Mouse (Mus musculus) E14TG2a.4 (cell line): ENCODE measurements around the gene Stk32b.

Experiments
- CTCF ChIP-seq: conservative IDR thresholded peaks from 2 replicates; pipeline ENCODE4 v1.5.1; 2014; ENCODE audit warnings: low read length
- NANOG ChIP-seq: IDR thresholded peaks from 2 replicates; pipeline ENCODE4 v1.6.1; 2014; ENCODE audit warnings: borderline replicate concordance, low read length, mixed read lengths
- POU5F1 ChIP-seq: IDR thresholded peaks from 2 replicates; pipeline ENCODE4 v1.6.1; 2014; ENCODE audit warnings: low read length, borderline replicate concordance

GRCm38 (mm10) chr5:37642486-37642885 lies 74.5 kb downstream of the Stk32b start:
- TF ChIP-seq CTCF (no peak), POU5F1 (no peak), NANOG (no peak)
